Mouse (Mus musculus) spleen, adult 2 months (tissue): ENCODE measurements around the gene Ndst2.

ENCODE experiments used
- CTCF ChIP-seq: fragments of 200-500 bp; IDR thresholded peaks from 2 replicates; pipeline ENCODE4 v1.5.1; 2011; ENCODE audit warnings: mild to moderate bottlenecking, inconsistent platforms; ENCODE audit not compliant: insufficient read depth, insufficient read length, insufficient replicate concordance; ENCODE audit errors: extremely low read depth
- POLR2A ChIP-seq: fragments of 200-500 bp; IDR thresholded peaks from 2 replicates; pipeline ENCODE4 v1.6.1; 2011; ENCODE audit warnings: low read depth, low read length, inconsistent platforms

GRCm38 (mm10) chr14:20737306-20737705 is 2.9 kb upstream of the Ndst2 start:
- TF ChIP-seq CTCF = peak; percentile 33; the same call in 1 of the 2 replicates
- no peak for TF ChIP-seq POLR2A
